Mouse (Mus musculus) bone marrow, adult 2 months (tissue): Measurements from ENCODE around the gene Olfr1420.

Experiments
- CTCF ChIP-seq: fragments of 200-500 bp; IDR thresholded peaks from 2 replicates; pipeline ENCODE4 v1.5.1; 2011; ENCODE audit warnings: low read length, control low read depth; ENCODE audit not compliant: control insufficient read depth, insufficient read depth
- POLR2A ChIP-seq: fragments of 200-500 bp; IDR thresholded peaks from 2 replicates; pipeline ENCODE4 v1.6.1; 2011; ENCODE audit warnings: low read depth, mild to moderate bottlenecking, control low read depth, low read length, borderline replicate concordance; ENCODE audit not compliant: control insufficient read depth

GRCm38 (mm10) chr19:11915804-11916203, 29.4 kb downstream of the Olfr1420 start:
- TF ChIP-seq POLR2A (no peak), CTCF (no peak)
